8 mouse cellular contexts compared by ENCODE assay signal in the genomic region with DNA sequence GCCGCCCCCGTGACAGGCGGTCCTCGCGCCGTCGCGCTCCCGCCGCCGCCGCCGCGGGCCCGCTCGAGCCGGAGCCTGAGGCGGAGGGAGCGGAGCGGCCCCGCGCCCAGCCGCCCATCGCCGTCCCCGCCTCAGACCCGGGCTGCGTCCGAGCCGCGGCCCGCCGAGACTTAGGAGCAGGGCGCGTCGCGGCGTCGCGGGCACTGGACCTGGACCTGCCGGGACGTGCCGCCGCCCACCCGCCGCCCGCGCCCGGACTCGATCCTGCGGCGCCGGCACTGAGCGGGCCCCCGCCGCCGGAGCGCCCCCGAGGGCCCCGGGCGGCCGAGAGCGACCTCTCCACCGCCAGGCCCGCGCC. TPM values are rescaled to one million over a fixed set of nuclear protein-coding genes. Genes with fewer than 3 reads are reported as not detected.
A peak's percentile ranks its signal among the peaks of the same experiment; 100 is the strongest.
DNase-seq lines count a peak whose midpoint lies in the region; ATAC-seq and TF ChIP-seq lines count a peak whose summit lies in the region.

No protein-coding gene starts in this region.

- H3K4me3 ChIP-seq in heart, embryonic 10.5 days, result peak overlapping the region; percentile 96
- peak overlapping the region; percentile 65 for H3K4me3 ChIP-seq in C2C12 (ENCODE audit: insufficient read depth, poor library complexity, severe bottlenecking)
- peak overlapping the region; percentile 84 for H3K4me3 ChIP-seq in embryonic facial prominence, embryonic 15.5 days (replicated peaks)
- H3K4me3 ChIP-seq in limb, embryonic 15.5 days, result peak overlapping the region; percentile 88
- peak overlapping the region; percentile 82 for H3K4me3 ChIP-seq in stomach, embryonic 16.5 days (replicated peaks; ENCODE audit: low read length)

- peak; percentile 41 for ATAC-seq in embryonic facial prominence, embryonic 15.5 days (ENCODE audit: insufficient number of reproducible peaks, low FRiP score, low TSS enrichment, low read depth)
- peak; percentile 16 for ATAC-seq in limb, embryonic 15.5 days (ENCODE audit: insufficient number of reproducible peaks, low FRiP score, low TSS enrichment, low read depth)
- ATAC-seq in stomach, embryonic 16.5 days (ENCODE audit: insufficient read depth, low FRiP score), result peak; percentile 22

- no peak for DNase-seq in heart, embryonic 10.5 days (ENCODE audit: low spot score)
- DNase-seq in heart, postnatal 36 days, result no peak
- DNase-seq in adrenal gland, adult 2 months, result no peak
- no peak for DNase-seq in right cerebral cortex, postnatal 14 days

- no peaks in the 10 kb centered on the region for H3K9me3 ChIP-seq in heart, embryonic 10.5 days
- no peaks in the 10 kb centered on the region for H3K9me3 ChIP-seq in embryonic facial prominence, embryonic 15.5 days (replicated peaks)
- no peaks in the 10 kb centered on the region for H3K9me3 ChIP-seq in limb, embryonic 15.5 days
- no peaks in the 10 kb centered on the region for H3K9me3 ChIP-seq in stomach, embryonic 16.5 days (replicated peaks; ENCODE audit: control insufficient read depth, low read length)

- peaks cover 49% of the 10 kb centered on the region for H3K79me2 ChIP-seq in C2C12 (ENCODE audit: control insufficient read depth, insufficient read depth)

- H3ac ChIP-seq in C2C12 (ENCODE audit: control insufficient read depth, insufficient read length, low read depth), result peak overlapping the region; percentile 99

- intact Hi-C loops in heart, postnatal 36 days (cut with DNase I), result loop anchor here (5.0 kb wide), 2 partner anchors 173 to 268 kb away; a partner anchor contains a TSS

- peak overlapping the region; percentile 98 for H3K27ac ChIP-seq in heart, embryonic 10.5 days
- peak overlapping the region; percentile 96 for H3K27ac ChIP-seq in embryonic facial prominence, embryonic 15.5 days (replicated peaks)
- H3K27ac ChIP-seq in limb, embryonic 15.5 days, result peak overlapping the region; percentile 98
- H3K27ac ChIP-seq in stomach, embryonic 16.5 days (ENCODE audit: low read length), result peak overlapping the region; percentile 92

- peak overlapping the region; percentile 71 for H3K4me2 ChIP-seq in embryonic facial prominence, embryonic 15.5 days (replicated peaks)
- H3K4me2 ChIP-seq in limb, embryonic 15.5 days, result peak overlapping the region; percentile 81
- peak overlapping the region; percentile 91 for H3K4me2 ChIP-seq in stomach, embryonic 16.5 days (ENCODE audit: low read depth, low read length)

- H3K27me3 ChIP-seq in heart, embryonic 10.5 days (ENCODE audit: insufficient read depth, poor library complexity, severe bottlenecking), result peaks cover 27% of the 10 kb centered on the region
- peaks cover 1% of the 10 kb centered on the region for H3K27me3 ChIP-seq in C2C12 (ENCODE audit: control insufficient read depth, insufficient read depth, insufficient read length)
- peaks cover 2% of the 10 kb centered on the region; the same call in 1 of the 2 replicates for H3K27me3 ChIP-seq in embryonic facial prominence, embryonic 15.5 days
- no peaks in the 10 kb centered on the region for H3K27me3 ChIP-seq in limb, embryonic 15.5 days
- no peaks in the 10 kb centered on the region for H3K27me3 ChIP-seq in stomach, embryonic 16.5 days (ENCODE audit: control insufficient read depth, insufficient read depth, low read length)

- no peak for TF ChIP-seq CTCF in C2C12 (IDR thresholded peaks at IDR 0.05; ENCODE audit: control insufficient read depth, insufficient read depth, insufficient read length)

- H3K4me1 ChIP-seq in heart, embryonic 10.5 days, result peaks cover 30% of the 10 kb centered on the region
- H3K4me1 ChIP-seq in embryonic facial prominence, embryonic 15.5 days, result peaks cover 38% of the 10 kb centered on the region
- peaks cover 38% of the 10 kb centered on the region for H3K4me1 ChIP-seq in limb, embryonic 15.5 days
- H3K4me1 ChIP-seq in stomach, embryonic 16.5 days (ENCODE audit: control insufficient read depth, insufficient read depth, low read length), result peaks cover 22% of the 10 kb centered on the region

- WGBS in heart, embryonic 10.5 days, result 2% methylated on average over 61 of the region's 66 CpGs
- 1% methylated on average over 24 of the region's 66 CpGs for WGBS in embryonic facial prominence, embryonic 15.5 days
- 0% methylated on average over 54 of the region's 66 CpGs for WGBS in limb, embryonic 15.5 days
- under 1% methylated on average over 59 of the region's 66 CpGs for WGBS in stomach, embryonic 16.5 days

- H3K36me3 ChIP-seq in heart, embryonic 10.5 days, result no peaks in the 10 kb centered on the region
- H3K36me3 ChIP-seq in C2C12 (ENCODE audit: control insufficient read depth, insufficient read depth), result no peaks in the 10 kb centered on the region
- H3K36me3 ChIP-seq in embryonic facial prominence, embryonic 15.5 days, result no peaks in the 10 kb centered on the region
- H3K36me3 ChIP-seq in limb, embryonic 15.5 days, result no peaks in the 10 kb centered on the region
- no peaks in the 10 kb centered on the region for H3K36me3 ChIP-seq in stomach, embryonic 16.5 days (ENCODE audit: control insufficient read depth, insufficient read depth, low read length)

- H3K79me3 ChIP-seq in C2C12 (ENCODE audit: low read depth), result peaks cover 38% of the 10 kb centered on the region

- H3K9ac ChIP-seq in embryonic facial prominence, embryonic 15.5 days, result peak overlapping the region; percentile 88
- peak overlapping the region; percentile 97 for H3K9ac ChIP-seq in limb, embryonic 15.5 days
- peak overlapping the region; percentile 98 for H3K9ac ChIP-seq in stomach, embryonic 16.5 days (ENCODE audit: low read length)

TF ChIP-seq in C2C12, 6 proteins besides CTCF, POLR2A, EP300 and RAD21:
- TF ChIP-seq MYOD1 (IDR thresholded peaks at IDR 0.05; ENCODE audit: control insufficient read depth, insufficient read length, low read depth), result no peak
- TF ChIP-seq CEBPB (IDR thresholded peaks at IDR 0.05; ENCODE audit: low read depth), result no peak
- TF ChIP-seq USF1 (IDR thresholded peaks at IDR 0.05; ENCODE audit: low read depth), result no peak
- no peak for TF ChIP-seq FOSL1 (IDR thresholded peaks at IDR 0.05; ENCODE audit: insufficient read depth, low read length, poor library complexity, severe bottlenecking)
- TF ChIP-seq MYOG (IDR thresholded peaks at IDR 0.05; ENCODE audit: control insufficient read depth, extremely low read depth, insufficient read length), result no peak
- TF ChIP-seq MAX (IDR thresholded peaks at IDR 0.05), result no peak

RNA-seq across cellular contexts. Expression of a gene that starts 0.8 kb away (rescaled TPM):
- polyA plus RNA-seq in heart, embryonic 10.5 days (2016; fragmentation: Nextera tagmentation; extraction: Ambion mirVana), result 6.1 and 7.4 TPM in 2 replicates
- 10 to 100 TPM; 28.1 to 34.1 TPM for total RNA-seq in heart, postnatal 36 days (2021)
- polyA plus RNA-seq in C2C12 (2012; fragmentation: generic; extraction: Trizol), result 6.3 TPM
- 17.1 and 17.3 TPM in 2 replicates for polyA plus RNA-seq in embryonic facial prominence, embryonic 15.5 days (2015; fragmentation: Nextera tagmentation; extraction: Ambion mirVana)
- 13.2 and 15.4 TPM in 2 replicates for polyA plus RNA-seq in limb, embryonic 15.5 days (2015; fragmentation: Nextera tagmentation; extraction: Ambion mirVana)
- polyA plus RNA-seq in stomach, embryonic 16.5 days (2015; fragmentation: Nextera tagmentation; extraction: Ambion mirVana), result 10.2 and 10.5 TPM in 2 replicates
- 10 to 100 TPM; 21.1 to 24.6 TPM for total RNA-seq in adrenal gland, adult 2 months (2021)
- polyA plus RNA-seq in adrenal gland, adult 2 months (2012; rRNA removed), result 17.0 and 17.1 TPM in 2 replicates
